Mouse (Mus musculus): ENCODE data around the gene Krtap19-1. TPM values are rescaled to one million over a fixed set of nuclear protein-coding genes. Genes with fewer than 3 reads are reported as not detected.

Gene Krtap19-1
- total RNA-seq (2021): not detected in 2 replicates
- long read RNA-seq: 0 reads

GRCm38 (mm10) chr16:88869311-88869710 lies at the start of gene Krtap19-1:
TSS of gene Krtap19-1 (minus strand) at chr16:88869411.
- DNase-seq: no peak

- DNase-seq: no peak
Observed at GRCm38 (mm10) chr16:88896357-88896756, 27.1 kb upstream of the Krtap19-1 start, which contains the start of gene Krtap19-5. TSS of gene Krtap19-5 (minus strand) at chr16:88896457.

GRCm38 (mm10) chr16:88886870-88887269 lies 17.7 kb upstream of the Krtap19-1 start:
- no peak for DNase-seq

- DNase-seq: no peak
Observed at GRCm38 (mm10) chr16:88884989-88885388, 15.8 kb upstream of the Krtap19-1 start, which contains the start of gene Krtap19-4. TSS of gene Krtap19-4 (minus strand) at chr16:88885089.

GRCm38 (mm10) chr16:88877938-88878337 lies 8.7 kb upstream of the Krtap19-1 start, which contains the start of gene Krtap19-3:
TSS of gene Krtap19-3 (minus strand) at chr16:88878038.
- no peak for DNase-seq

- no peak for DNase-seq
Observed at GRCm38 (mm10) chr16:88874169-88874568, 5.0 kb upstream of the Krtap19-1 start, which contains the start of gene Krtap19-2. TSS of gene Krtap19-2 (minus strand) at chr16:88874269.

GRCm38 (mm10) chr16:88864887-88865407 lies 4.3 kb downstream of the Krtap19-1 start:
- DNase-seq: no peak

- peak; percentile 3 for DNase-seq
Observed at GRCm38 (mm10) chr16:88851450-88851849, 17.8 kb downstream of the Krtap19-1 start.

- DNase-seq: no peak
Observed at GRCm38 (mm10) chr16:88848558-88848957, 20.7 kb downstream of the Krtap19-1 start.

GRCm38 (mm10) chr16:88847363-88847762 lies 21.8 kb downstream of the Krtap19-1 start:
- DNase-seq: no peak

- no peak for DNase-seq
Observed at GRCm38 (mm10) chr16:88826978-88827377, 42.2 kb downstream of the Krtap19-1 start.

GRCm38 (mm10) chr16:88826095-88826652 lies 43.0 kb downstream of the Krtap19-1 start, which contains the start of gene Krtap14:
TSS of gene Krtap14 (minus strand) at chr16:88826145.
- no peak for DNase-seq

GRCm38 (mm10) chr16:88823736-88824135 lies 45.5 kb downstream of the Krtap19-1 start:
- DNase-seq: no peak

GRCm38 (mm10) chr16:88820066-88820465 lies 49.1 kb downstream of the Krtap19-1 start, which contains the start of gene Krtap15:
TSS of gene Krtap15 (plus strand) at chr16:88820215.
- no peak for DNase-seq

Other genes with a start within 250 kb of the Krtap19-1 start
- gene 2310079G19Rik, start 241.7 kb downstream of the Krtap19-1 start, total RNA-seq (2021): not detected in 2 replicates
- gene Krtap26-1, start 221.6 kb downstream of the Krtap19-1 start, total RNA-seq (2021): not detected in 2 replicates
- not detected in 2 replicates for gene Krtap27-1, start 197.7 kb downstream of the Krtap19-1 start, total RNA-seq (2021)
- gene 2310061N02Rik, start 161.4 kb downstream of the Krtap19-1 start, total RNA-seq (2021): not detected in 2 replicates
- not detected in 2 replicates for gene Krtap13-1, start 140.5 kb downstream of the Krtap19-1 start, total RNA-seq (2021)
- not detected in 2 replicates for gene Krtap13, start 117.8 kb downstream of the Krtap19-1 start, total RNA-seq (2021)
- gene 2310034C09Rik, start 110.6 kb downstream of the Krtap19-1 start, total RNA-seq (2021): not detected in 2 replicates
- gene 2310057N15Rik, start 95.2 kb downstream of the Krtap19-1 start, total RNA-seq (2021): not detected in 2 replicates
- gene Gm5965, start 91.5 kb downstream of the Krtap19-1 start, total RNA-seq (2021): not detected in 2 replicates
- gene Gm20741, start 57.2 kb downstream of the Krtap19-1 start, total RNA-seq (2021): not detected in 2 replicates
- gene Krtap15, start 49.2 kb downstream of the Krtap19-1 start, total RNA-seq (2021): not detected in 2 replicates
- not detected in 2 replicates for gene Krtap14, start 43.3 kb downstream of the Krtap19-1 start, total RNA-seq (2021)
- not detected in 2 replicates for gene Krtap19-2, start 4.9 kb upstream of the Krtap19-1 start, total RNA-seq (2021)
- not detected in 2 replicates for gene Krtap19-3, start 8.6 kb upstream of the Krtap19-1 start, total RNA-seq (2021)
- not detected in 2 replicates for gene Krtap19-4, start 15.7 kb upstream of the Krtap19-1 start, total RNA-seq (2021)
- not detected in 2 replicates for gene Krtap19-5, start 27.0 kb upstream of the Krtap19-1 start, total RNA-seq (2021)
- gene Krtap19-9b, start 62.9 kb upstream of the Krtap19-1 start, total RNA-seq (2021): not detected in 2 replicates
- not detected in 2 replicates for gene Krtap16-3, start 93.5 kb upstream of the Krtap19-1 start, total RNA-seq (2021)
- gene Krtap22-2, start 141.3 kb upstream of the Krtap19-1 start, total RNA-seq (2021): not detected in 2 replicates
- not detected in 2 replicates for gene Gm10229, start 145.9 kb upstream of the Krtap19-1 start, total RNA-seq (2021)
- gene Krtap6-1, start 162.3 kb upstream of the Krtap19-1 start, total RNA-seq (2021): not detected in 2 replicates
- not detected in 2 replicates for gene Gm10228, start 172.1 kb upstream of the Krtap19-1 start, total RNA-seq (2021)
- not detected in 2 replicates for gene Krtap6-5, start 178.5 kb upstream of the Krtap19-1 start, total RNA-seq (2021)
- gene 1110025L11Rik, start 194.6 kb upstream of the Krtap19-1 start, total RNA-seq (2021): not detected in 2 replicates
- not detected in 2 replicates for gene Krtap6-3, start 214.6 kb upstream of the Krtap19-1 start, total RNA-seq (2021)